Mouse (Mus musculus) WW6 (cell line): ENCODE measurements around the gene Rdh5.

Source experiments
- DNase-seq: peaks from one replicate; pipeline ENCODE4 v3.0.0-alpha.2; 2013; ENCODE audit warnings: low read depth, low spot score

The Rdh5 gene

DNA sequence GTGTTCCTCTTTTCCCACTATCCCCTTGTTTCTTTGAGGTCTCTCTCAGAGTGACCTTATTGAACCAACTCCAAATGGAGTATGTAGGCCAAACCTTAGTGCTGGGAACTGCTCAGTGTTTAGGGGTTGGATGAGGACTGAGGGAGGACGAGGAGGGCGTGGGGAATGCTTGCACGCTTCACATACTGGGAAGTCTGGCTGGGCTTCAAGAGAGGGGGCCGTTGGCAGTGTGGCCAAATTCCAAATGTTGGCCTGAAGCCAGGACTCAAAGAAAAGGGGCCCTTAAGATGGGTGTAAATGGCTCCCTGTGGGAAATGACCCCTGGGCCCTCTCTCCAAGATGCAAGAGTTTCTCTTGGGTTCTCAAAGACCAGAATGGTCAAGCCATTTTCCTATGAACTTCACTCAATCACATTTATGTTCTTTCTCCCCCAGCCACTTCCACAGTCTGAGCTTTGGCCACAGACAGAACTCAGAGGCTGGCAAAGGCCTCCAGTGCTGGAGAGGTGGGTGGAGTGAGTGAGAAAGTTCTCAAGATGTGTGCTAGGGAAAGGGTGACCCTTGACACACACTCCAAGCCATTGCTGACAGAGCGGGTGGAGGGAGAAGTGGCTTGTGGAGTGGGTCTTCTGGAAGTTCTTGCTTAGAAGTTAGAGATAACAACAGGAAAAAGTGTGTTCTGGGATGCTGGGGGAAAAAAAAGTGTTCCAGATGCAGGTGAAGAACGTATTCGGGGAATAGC, 7.1 kb upstream of the Rdh5 start:
- no peak for DNase-seq

DNA sequence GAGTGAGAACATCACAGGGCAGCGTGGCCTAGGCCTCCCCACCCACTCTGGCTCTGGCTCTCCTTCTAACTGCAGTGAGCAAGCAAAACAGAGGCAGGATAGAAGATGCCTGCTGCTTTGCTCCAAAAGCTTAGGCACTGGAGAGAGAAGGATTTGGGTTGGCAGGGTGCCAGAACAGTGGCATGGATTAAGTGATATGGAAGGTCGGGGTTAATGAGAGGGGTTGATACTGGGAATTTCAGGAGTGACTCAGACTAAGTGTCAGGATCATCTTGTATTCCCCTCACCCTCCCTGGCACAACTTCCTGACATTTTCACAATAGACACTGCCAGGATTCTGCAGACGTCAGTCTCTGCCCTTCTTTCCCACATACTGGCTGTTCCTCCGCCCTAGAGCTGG, 5.7 kb upstream of the Rdh5 start:
- DNase-seq, result no peak

DNA sequence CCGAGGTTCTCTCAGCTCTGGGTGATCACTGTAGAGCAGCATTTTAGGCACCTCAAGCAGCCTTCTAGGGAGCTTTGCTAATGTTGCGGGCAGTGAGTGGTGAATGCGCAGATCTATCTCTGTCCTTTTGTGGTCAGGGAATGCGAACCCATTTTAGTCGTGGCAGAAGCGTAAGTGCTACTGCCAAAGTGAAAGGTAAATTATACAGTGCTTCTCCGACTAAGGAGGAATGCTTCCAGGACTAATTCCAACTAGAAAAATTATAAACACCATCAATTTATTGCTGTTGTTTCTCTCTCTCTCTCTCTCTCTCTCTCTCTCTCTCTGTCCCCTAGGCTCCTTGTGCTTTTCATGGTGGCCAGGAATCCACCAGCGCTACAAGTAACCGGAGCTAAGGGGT, 1.2 kb upstream of the Rdh5 start, which contains the start of gene Bloc1s1:
Gene Bloc1s1, minus strand, starts transcription at position 101 of the 400 bp plus-strand sequence.
- DNase-seq, result no peak

DNA sequence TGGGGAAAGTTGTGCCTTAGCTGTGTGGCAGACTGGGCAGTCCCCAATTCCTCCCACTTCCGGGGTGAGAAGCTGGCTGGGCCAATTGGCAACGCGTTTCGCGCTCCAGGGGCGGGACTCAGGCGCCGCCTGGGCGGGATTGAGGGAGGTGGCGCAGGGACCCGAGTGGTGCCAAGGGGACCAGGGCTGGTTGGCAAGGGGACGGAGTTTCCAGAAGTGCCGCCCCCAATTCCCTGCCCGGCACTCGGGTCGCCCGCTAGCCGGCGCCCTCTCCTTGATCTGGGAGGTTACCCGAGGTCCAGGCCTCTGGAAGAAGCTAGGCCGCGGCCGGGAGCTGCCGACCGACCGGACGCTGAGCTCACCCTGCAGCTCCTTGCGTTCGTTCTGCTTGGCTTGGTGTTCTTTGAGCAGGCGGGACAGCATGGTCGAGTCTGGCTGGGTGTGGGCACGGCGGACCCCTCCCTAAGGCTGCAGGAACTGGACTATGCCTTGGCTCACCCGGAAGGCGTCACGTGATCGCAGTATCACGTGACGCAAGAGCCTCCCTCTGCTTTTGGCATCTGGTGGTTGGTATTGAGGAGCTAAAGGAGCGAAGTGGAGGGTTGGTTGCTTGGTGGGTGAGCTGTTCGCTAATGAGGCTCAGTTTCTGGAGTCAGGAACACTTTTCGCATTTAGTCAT, 464 bp upstream of the Rdh5 start:
- peak; percentile 81 for DNase-seq

DNA sequence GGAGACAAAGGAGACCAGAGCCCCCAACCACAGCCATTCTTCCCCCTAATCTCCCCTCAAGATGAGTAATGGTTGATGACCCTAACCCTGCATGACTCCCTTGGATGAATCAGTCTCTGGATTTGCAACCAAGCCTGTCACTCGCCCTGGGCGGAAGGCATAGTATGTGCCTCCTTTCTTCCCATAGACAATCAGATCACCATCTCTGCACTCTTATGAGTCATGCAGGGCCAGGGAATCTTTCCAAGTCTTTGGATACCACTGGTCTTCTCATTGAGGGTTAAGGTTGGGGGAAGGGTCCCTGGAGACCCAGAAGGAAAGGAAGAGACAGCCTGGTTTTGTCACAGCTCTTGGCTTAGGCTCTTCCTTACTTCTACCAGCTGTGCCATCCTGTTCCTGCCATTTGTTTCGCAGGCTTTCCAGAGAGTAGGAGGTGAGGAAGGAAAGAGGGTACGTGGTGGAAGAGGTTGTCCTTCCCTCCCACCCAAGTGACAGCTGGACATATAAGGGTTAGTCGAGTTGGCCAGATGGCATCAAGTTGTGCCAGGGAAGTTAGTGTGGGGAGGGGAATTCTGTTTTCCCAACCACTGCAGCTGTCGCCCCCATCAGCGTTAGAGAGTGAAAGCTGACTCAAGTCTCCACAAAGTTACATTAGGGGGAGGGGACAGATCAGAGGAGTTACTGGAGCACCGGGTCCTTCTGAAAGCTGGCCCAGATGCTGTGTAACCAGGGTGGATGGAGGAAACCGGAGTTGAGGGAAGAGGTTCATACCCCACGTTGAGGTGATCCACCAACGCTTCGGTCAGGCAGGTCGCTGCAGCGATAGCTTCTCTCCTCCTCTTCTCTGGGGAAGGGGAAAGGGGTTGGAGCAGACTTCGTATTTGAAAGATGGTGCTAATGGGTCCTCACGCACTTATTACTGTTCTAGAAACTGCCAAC, 536 bp downstream of the Rdh5 start:
- DNase-seq, result no peak

DNA sequence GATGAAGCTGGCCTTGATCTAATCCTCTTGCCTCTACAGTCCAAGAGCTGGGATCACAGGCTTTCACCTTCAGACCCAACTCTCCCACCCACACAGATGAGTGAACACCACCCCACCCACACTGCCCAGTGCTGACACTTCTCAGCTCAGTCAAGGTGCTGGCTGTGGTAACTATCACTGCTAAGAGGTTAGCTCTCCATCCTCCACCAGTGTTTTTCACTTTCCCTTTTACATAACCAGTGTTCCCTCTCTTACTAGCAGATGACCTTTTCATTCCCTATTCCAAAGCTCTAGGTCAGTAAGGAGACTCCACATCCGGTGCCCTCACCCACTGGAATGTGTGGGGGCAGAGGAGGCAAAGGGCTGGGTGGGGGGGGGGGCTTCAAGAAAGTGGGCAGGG, 1.4 kb downstream of the Rdh5 start:
- DNase-seq, result no peak

DNA sequence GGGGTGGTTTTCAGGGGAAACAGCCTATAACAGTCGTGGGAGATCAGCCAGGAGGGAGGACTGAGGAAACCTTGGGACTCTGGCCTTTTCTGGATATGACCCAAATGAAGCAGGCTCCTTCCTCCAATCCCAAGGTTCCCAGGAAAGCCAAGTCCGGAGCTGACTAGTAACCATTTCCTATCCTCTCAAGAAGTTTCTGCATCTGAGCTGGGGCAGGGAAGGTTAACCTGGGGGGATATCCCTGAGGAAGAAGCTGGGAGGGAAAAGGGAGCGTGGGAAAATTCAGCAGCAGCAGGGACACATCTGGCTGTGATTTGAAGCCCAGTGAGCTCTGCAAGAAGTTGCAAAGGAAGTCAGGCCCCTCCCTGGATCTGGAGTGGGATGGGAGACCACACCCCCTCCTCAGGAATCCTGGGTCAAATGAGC, 1.9 kb downstream of the Rdh5 start:
- no peak for DNase-seq

DNA sequence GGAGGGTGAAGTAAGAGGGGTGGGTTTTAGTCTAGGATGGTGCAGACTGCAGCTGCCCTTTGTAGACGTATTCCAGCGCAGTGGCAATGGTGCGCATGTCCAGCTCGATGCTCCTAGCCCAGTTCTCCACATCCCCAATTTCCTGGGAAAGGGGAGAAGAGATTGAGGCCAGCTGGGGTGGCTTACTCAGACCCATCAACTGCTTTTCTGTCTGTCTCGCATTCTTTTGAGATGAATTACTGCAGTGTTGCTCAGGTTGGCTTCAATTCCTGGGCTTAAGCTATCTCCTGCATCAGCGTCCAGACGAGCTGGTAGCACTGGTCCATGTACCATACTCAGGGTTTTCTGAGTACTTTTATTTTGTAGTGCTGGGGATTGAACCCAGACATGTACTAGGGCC, 2.7 kb downstream of the Rdh5 start:
- no peak for DNase-seq

DNA sequence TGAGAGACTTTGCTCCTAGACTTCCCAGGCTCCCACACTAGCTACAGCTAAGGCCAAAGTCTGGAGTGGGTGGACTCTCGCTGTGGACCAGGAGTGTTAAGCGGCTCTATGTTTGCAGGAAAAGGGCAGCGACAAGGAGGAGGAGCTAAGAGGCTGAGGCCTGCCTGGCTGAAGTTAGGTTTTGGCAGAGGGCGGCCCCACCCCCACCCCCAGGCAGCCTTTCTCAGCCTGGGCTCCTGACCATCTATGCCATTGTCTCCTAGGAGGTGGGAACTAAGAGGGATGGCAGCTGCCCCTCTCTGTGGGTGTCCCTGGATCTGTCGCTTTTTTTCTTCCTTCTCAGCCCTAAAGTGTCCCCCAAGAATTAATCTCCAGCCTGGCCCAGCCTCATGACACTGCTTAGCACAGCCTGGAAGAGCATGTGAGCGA, 3.5 kb downstream of the Rdh5 start:
- DNase-seq, result no peak

DNA sequence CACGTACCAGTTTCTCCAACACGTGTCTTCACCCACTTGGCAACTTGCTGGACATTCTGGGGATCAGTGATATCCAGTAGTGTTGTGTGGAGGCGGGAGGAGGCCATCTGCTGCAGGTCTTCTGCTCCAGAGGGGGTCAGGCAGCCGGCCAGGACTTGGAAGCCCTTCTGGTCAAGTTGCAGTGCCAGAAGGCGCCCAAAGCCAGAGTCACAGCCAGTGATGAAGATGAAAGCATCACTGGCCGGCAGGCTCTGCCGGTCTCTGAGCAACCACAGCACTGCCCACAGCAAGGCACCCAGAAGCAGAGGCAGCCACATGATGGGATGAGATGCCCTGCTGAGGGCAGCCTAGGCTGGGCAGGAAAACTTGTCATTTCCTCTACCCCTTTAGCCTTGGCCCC, 4.4 kb downstream of the Rdh5 start:
- DNase-seq, result no peak

DNA sequence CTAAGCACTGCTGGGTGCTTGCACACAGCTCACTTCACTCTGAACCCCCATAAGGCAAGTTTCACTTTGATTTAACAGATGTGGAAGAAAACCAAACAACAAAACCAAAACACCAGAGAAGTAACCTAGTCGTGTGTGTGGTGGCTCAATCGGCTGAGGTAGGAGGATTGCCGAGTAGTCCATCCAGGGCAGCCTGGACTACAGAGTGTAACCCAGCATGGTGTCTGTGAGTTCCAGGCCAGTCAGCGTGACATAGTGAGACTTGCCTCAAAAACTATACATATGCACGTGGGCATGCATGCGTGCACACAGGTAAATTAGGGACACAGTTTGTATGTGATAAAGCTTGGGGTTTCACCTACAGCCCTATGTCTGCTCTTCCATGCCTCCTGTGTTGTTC, 5.3 kb downstream of the Rdh5 start:
- no peak for DNase-seq

DNA sequence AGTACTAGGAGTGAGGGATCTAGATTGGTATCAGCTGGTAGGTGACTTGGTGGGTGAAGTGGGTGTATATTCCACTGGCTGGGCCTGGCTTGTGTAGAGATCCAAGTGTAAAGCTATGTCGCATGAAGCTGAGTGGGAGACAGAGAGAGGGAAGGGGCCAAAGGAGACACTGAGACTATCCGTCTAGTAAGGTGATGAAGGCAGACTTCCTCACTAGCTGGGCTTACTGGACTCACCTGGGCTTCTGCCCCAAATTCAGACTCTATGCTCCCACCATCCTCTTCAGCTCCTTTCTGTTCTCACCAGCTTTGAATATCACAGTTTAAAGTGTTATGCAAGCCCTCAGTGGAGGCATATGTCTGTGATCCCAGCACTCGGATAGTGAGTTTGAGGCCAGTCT, 6.0 kb downstream of the Rdh5 start:
- DNase-seq, result no peak

DNA sequence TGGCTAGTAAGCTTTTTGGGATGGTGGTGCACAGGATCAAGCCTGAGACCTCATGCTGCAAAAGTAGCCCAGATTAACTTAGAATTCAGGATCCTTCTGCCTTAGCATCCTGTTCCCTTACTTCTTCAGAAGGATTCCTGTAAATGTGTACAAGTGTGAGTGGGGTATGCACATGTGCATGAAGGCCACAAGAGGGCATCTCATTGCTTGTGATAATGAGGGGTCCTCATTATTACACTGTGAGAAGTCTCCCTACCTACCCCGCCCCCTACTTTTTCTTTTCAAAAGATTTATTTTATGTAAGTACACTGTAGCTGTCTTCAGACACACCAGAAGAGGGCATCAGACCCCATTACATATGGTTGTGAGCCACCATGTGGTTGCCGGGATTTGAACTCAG, 7.1 kb downstream of the Rdh5 start:
- DNase-seq, result no peak

DNA sequence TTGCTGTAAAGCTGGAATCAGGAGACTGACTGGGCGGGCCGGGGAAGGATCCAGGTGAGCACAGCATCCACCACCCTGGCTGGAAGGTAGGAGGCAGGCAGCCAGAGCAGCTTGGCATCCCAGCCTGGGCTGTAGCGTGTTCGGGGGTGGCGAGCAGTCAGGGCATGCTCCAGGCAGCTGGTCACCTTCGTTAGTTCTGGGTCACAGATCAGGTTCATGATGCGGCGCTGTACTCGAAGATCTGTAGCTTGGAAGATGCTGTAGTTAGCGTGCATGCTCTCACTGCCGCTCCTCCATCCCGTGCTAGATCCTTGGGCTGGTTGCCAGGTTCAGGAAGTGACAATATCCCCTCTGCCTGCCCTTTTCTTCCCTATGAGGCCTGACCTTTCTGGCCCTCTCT, 9.0 kb downstream of the Rdh5 start:
- DNase-seq, result no peak

DNA sequence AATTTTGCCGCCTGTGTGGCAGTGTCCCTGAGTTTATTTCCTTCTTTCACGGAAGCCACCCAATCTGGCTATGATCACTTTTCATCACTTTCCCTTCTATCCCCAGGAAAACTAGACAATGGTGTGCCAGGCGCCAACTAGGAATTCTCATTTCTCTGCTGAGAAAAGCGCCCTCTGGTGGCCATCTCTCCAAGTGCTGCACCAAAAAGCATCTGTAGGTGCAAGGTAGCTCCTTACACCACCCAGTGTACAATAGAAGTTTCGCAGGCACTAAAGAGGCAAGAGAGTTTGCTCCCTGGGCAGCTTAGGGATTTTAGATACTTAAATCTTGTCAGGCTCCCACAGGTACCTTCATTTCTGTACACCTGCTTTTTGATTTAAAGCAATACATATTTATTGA, 9.5 kb downstream of the Rdh5 start:
- peak; percentile 73 for DNase-seq

DNA sequence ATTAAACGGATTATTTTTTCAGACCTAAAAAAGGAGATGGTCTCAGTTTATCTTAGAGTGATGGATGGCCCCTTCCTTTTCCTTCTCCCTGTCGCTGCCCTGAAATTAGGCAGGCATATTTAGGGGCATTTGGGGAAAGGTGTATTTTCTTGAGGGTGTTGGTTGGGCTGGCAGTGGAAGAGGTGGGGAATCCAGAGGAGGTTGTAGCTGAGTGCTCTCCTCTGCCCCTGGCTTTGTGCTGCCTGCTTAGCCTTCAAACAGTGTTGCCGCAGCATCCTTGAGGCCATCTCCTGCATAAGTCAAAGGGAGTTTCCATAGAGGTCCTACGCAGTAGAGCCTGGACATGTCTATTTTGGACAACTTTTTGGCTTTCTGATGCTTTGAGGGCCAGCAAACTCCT, 9.9 kb downstream of the Rdh5 start:
- no peak for DNase-seq

DNA sequence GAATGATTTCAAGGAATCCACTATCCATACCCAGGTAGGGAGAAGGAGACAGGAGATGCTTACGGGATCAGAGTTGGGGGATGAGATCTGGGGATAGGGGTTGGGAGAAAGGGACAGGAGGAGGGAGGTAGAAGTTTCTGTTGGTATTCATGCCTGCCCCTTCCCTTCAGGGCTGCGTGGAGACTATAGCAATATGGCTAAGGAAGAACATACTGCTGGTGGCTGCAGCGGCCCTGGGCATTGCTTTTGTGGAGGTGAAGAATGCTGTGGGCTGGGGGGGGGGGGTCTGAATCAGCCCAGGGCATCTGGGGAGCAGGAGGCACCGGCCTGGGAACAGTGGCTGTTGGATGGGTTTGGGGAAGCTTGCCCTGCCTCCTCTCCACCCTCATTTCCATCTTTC, 10.4 kb downstream of the Rdh5 start:
- no peak for DNase-seq

DNA sequence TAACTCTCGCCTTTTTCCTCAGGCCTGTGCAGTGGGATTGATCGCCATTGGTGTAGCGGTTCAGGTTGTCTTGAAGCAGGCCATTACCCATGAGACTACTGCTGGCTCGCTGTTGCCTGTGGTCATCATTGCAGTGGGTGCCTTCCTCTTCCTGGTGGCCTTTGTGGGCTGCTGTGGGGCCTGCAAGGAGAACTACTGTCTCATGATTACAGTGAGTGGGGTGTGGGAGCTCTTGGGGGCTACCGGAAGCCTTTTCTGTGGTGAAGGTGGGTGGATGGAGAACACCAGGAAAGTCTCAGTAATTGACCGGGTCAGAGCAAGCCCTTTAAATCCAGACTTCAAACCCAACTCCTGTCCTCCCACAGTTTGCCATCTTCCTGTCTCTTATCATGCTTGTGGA, 11.3 kb downstream of the Rdh5 start:
- no peak for DNase-seq

DNA sequence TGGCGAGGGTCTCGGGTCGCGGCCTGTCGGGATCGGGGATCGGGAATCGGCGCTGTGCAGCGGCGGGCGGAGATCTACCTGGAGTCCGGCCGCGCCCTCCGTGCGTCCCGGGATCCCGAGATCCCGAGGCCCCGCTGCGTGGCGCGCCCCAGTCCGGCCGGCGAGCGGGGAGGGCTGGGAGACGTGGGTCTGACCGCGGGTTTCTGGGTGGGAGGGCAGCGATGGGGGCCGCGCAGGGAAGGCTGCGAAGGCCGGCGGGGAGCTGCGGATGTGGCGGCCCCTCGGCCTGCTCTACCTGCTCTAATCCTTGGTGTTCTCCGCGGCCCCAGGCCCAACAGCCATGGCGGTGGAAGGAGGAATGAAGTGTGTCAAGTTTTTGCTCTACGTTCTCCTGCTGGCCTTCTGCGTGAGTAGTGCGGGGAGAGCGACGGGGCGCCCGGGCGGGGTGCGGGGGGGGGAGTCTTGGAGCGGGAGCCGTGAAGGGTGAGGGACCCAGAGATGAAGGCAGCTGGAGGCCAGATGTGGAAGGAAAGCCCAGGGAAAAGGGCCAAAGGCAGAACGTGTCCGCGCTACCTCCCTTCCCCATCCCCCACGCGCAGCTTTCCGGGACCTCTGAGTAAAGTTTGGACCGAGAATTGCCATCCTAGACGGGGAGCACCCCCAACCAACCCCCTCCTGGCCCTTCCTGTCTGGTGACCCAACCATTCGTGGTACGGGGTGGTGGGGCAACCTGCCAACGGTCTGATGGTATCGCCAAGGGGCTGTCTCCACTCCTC, 12.4 kb downstream of the Rdh5 start:
- DNase-seq, result no peak

DNA sequence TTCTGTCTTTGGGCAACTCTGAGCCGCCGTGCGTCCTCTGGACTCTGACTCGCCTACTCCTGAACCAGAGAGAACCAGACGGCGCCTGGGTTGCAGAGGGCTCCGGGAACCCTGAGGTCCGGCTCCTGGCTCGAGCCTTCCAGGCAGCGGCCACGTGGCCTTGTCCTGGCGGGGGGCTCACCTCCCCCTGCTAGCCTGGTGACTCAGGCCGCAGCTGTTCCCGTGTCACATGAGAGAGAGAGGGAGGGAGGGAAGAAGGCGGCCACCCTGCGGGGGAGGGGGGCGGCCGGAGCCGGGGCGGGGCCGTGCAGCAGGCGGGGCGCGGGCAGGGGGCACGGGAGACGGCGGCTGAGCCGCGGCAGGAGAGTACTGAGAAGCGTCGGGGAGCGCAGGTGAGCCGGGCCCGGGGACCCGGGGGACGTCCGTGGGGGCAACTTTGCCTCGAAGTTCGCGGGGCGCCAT, 13.1 kb downstream of the Rdh5 start:
- DNase-seq, result no peak

DNA sequence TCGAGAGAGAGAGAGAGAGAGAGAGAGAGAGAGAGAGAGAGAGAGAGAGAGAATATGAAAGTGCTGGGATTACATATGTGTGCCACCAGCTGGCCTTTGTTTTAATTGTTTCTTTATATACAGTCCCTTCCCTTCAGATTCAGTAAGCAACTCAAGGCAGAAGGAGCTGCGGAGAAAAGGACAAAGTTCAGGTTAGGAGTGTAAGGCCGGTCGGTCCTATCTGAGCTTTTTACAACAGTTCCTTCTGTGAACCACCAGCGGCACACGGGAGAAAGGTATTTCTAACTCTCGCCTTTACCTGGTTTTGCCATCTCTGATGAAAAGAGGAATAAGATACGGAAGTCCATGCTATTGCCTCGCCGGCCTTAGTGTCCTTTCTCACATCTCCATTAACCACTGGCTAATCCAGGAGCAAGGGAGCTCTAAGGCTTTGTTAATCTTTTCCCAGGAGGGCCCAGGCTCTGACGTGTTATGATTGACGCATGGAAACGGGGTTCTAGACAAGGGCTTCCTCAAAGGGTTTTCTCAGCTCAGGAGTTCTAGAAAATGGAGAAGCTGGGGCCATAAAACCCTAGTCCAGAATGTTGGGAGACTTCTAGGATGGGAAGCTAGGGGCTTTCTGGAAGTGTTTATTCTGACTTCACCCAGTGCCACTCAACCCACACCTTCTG, 13.8 kb downstream of the Rdh5 start:
- no peak for DNase-seq
